Mouse (Mus musculus): ENCODE measurements around the gene Gm7945. TPM values are rescaled to one million over a fixed set of nuclear protein-coding genes. Genes with fewer than 3 reads are reported as not detected.

The Gm7945 gene
- not detected for polyA plus RNA-seq (2017; shearing (Covaris generic))

GRCm38 (mm10) chr14:41386279-41386678 is at the start of gene Gm7945:
Gm7945 (minus strand) TSS chr14:41386379.

GRCm38 (mm10) chr14:41408181-41408580 is 22.0 kb upstream of the Gm7945 start, which contains the start of gene Gm6482:
Gm6482 (minus strand) TSS chr14:41408281.

GRCm38 (mm10) chr14:41348309-41348708 is 37.9 kb downstream of the Gm7945 start, which contains the start of gene Gm5798:
Gm5798 (plus strand) TSS chr14:41348609.

Other genes with a start within 250 kb of the Gm7945 start
- gene Mbl1, start 234.9 kb downstream of the Gm7945 start, polyA plus RNA-seq (2017; shearing (Covaris generic)), result not detected
- not detected for gene Sftpd, start 201.2 kb downstream of the Gm7945 start, polyA plus RNA-seq (2017; shearing (Covaris generic))
- not detected for gene Gm2832, start 107.6 kb downstream of the Gm7945 start, polyA plus RNA-seq (2017; shearing (Covaris generic))
- not detected for gene Gm5798, start 37.8 kb downstream of the Gm7945 start, polyA plus RNA-seq (2017; shearing (Covaris generic))
- gene Gm6482, start 21.9 kb upstream of the Gm7945 start, polyA plus RNA-seq (2017; shearing (Covaris generic)), result not detected
- gene Gm7954, start 67.1 kb upstream of the Gm7945 start, polyA plus RNA-seq (2017; shearing (Covaris generic)), result not detected
- gene Gm3486, start 103.1 kb upstream of the Gm7945 start, polyA plus RNA-seq (2017; shearing (Covaris generic)), result not detected
- not detected for gene Gm7970, start 169.2 kb upstream of the Gm7945 start, polyA plus RNA-seq (2017; shearing (Covaris generic))
- not detected for gene 1700049E17Rik2, start 186.8 kb upstream of the Gm7945 start, polyA plus RNA-seq (2017; shearing (Covaris generic))
- gene Gm3072, start 238.2 kb upstream of the Gm7945 start, polyA plus RNA-seq (2017; shearing (Covaris generic)), result not detected